Comparison of ENCODE assay signal across 8 mouse cellular contexts in the genomic region with DNA sequence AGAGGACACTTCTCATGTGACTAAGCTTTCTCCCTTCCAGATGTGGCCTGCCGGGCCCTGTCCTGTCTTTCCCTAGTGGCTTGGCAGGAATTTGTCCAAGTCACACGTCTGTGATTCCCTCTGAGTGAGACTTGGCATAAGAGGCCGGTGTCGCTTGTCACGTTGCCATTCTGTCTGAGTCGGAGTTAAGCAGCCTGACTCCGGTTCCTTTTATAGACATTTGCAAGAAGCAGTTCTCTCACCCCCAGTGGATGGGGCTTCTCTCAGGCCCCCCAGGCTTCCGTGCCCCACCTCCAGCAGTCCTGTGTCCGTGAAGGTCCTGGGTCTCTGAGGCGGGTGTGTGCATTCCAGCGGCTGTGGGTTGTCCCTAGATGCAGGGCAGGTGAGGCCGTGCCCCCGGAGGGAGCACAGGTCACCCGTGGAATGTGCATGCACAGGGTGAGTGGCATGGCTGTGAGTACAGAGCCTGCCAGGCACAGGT. TPM values are rescaled to one million over a fixed set of nuclear protein-coding genes. Genes with fewer than 3 reads are reported as not detected.
DNase-seq lines count a peak whose midpoint lies in the region; ATAC-seq and TF ChIP-seq lines count a peak whose summit lies in the region.

No protein-coding gene starts in this region.

- WGBS in forebrain, postnatal 0 days, result 25% methylated on average over 14 of the region's 14 CpGs
- WGBS in hindbrain, embryonic 12.5 days, result 37% methylated on average over 14 of the region's 14 CpGs
- WGBS in limb, embryonic 14.5 days, result 30% methylated on average over 14 of the region's 14 CpGs
- WGBS in neural tube, embryonic 12.5 days, result 55% methylated on average over 14 of the region's 14 CpGs

- H3K4me2 ChIP-seq in forebrain, postnatal 0 days (ENCODE audit: low read depth), result peak overlapping the region; percentile 73
- peak overlapping the region; percentile 82 for H3K4me2 ChIP-seq in hindbrain, embryonic 12.5 days (replicated peaks)
- peak overlapping the region; percentile 75 for H3K4me2 ChIP-seq in limb, embryonic 14.5 days (replicated peaks; ENCODE audit: low read depth, low read length, severe bottlenecking)
- H3K4me2 ChIP-seq in neural tube, embryonic 12.5 days (replicated peaks), result peak overlapping the region; percentile 88

- no peaks in the 10 kb centered on the region for H3K27me3 ChIP-seq in forebrain, postnatal 0 days (ENCODE audit: insufficient read depth, low read length)
- H3K27me3 ChIP-seq in hindbrain, embryonic 12.5 days, result no peaks in the 10 kb centered on the region
- H3K27me3 ChIP-seq in limb, embryonic 14.5 days (ENCODE audit: control insufficient read depth, insufficient read depth, low read length), result no peaks in the 10 kb centered on the region
- H3K27me3 ChIP-seq in neural tube, embryonic 12.5 days (replicated peaks), result no peaks in the 10 kb centered on the region

- H3K27ac ChIP-seq in forebrain, postnatal 0 days (ENCODE audit: low read depth, low read length), result peak overlapping the region; percentile 40; the same call in 1 of the 2 replicates
- no peak overlapping the region for H3K27ac ChIP-seq in hindbrain, embryonic 12.5 days
- no peak overlapping the region for H3K27ac ChIP-seq in limb, embryonic 14.5 days (replicated peaks; ENCODE audit: low read depth, low read length)
- H3K27ac ChIP-seq in neural tube, embryonic 12.5 days, result no peak overlapping the region

- peak overlapping the region; percentile 16 for H3K4me3 ChIP-seq in forebrain, postnatal 0 days (ENCODE audit: low read depth, low read length)
- peak overlapping the region; percentile 75; the same call in 1 of the 2 replicates for H3K4me3 ChIP-seq in hindbrain, embryonic 12.5 days
- peak overlapping the region; percentile 15; the same call in 1 of the 2 replicates for H3K4me3 ChIP-seq in limb, embryonic 14.5 days (replicated peaks; ENCODE audit: low read length)
- H3K4me3 ChIP-seq in neural tube, embryonic 12.5 days, result no peak overlapping the region; the same call in 1 of the 2 replicates

- H3K9me3 ChIP-seq in forebrain, postnatal 0 days (ENCODE audit: low read length), result no peaks in the 10 kb centered on the region
- H3K9me3 ChIP-seq in hindbrain, embryonic 12.5 days (replicated peaks), result no peaks in the 10 kb centered on the region
- no peaks in the 10 kb centered on the region for H3K9me3 ChIP-seq in limb, embryonic 14.5 days (ENCODE audit: control insufficient read depth, low read length)
- no peaks in the 10 kb centered on the region for H3K9me3 ChIP-seq in neural tube, embryonic 12.5 days

- peaks cover 36% of the 10 kb centered on the region for H3K4me1 ChIP-seq in forebrain, postnatal 0 days (ENCODE audit: insufficient read depth)
- peaks cover 52% of the 10 kb centered on the region for H3K4me1 ChIP-seq in hindbrain, embryonic 12.5 days
- peaks cover 41% of the 10 kb centered on the region for H3K4me1 ChIP-seq in limb, embryonic 14.5 days (ENCODE audit: control insufficient read depth, insufficient read depth, low read length)
- H3K4me1 ChIP-seq in neural tube, embryonic 12.5 days, result peaks cover 40% of the 10 kb centered on the region

- TF ChIP-seq CTCF in forebrain, postnatal 0 days (IDR thresholded peaks at IDR 0.05; ENCODE audit: low read depth), result no peak; the same call in 1 of the 2 replicates

- H3K9ac ChIP-seq in forebrain, postnatal 0 days, result peak overlapping the region; percentile 39
- peak overlapping the region; percentile 83 for H3K9ac ChIP-seq in hindbrain, embryonic 12.5 days
- peak overlapping the region; percentile 95 for H3K9ac ChIP-seq in limb, embryonic 14.5 days (ENCODE audit: low read depth, low read length, severe bottlenecking)
- H3K9ac ChIP-seq in neural tube, embryonic 12.5 days, result peak overlapping the region; percentile 96

- TF ChIP-seq POLR2A in limb, embryonic 14.5 days (IDR thresholded peaks at IDR 0.05; ENCODE audit: borderline replicate concordance, extremely low read depth, insufficient read depth, insufficient read length), result no peak

- no peaks in the 10 kb centered on the region for H3K36me3 ChIP-seq in forebrain, postnatal 0 days (ENCODE audit: insufficient read depth)
- H3K36me3 ChIP-seq in hindbrain, embryonic 12.5 days, result peaks cover 18% of the 10 kb centered on the region
- peaks cover 28% of the 10 kb centered on the region for H3K36me3 ChIP-seq in limb, embryonic 14.5 days (ENCODE audit: control insufficient read depth, insufficient read depth, low read length)
- peaks cover 15% of the 10 kb centered on the region for H3K36me3 ChIP-seq in neural tube, embryonic 12.5 days

- ATAC-seq in forebrain, postnatal 0 days, result no peak
- ATAC-seq in hindbrain, embryonic 12.5 days (ENCODE audit: low FRiP score), result no peak
- ATAC-seq in limb, embryonic 14.5 days (ENCODE audit: low FRiP score, low read depth), result no peak
- ATAC-seq in neural tube, embryonic 12.5 days (ENCODE audit: low FRiP score, low read depth), result no peak

- peak; percentile 71 for DNase-seq in 3134 (ENCODE audit: extremely low read depth, insufficient read length, low spot score)
- peak; percentile 83 for DNase-seq in adrenal gland, postnatal 14 days
- peak; percentile 52 for DNase-seq in forebrain, postnatal 0 days
- no peak for DNase-seq in limb, embryonic 14.5 days (ENCODE audit: low spot score)
- no peak for DNase-seq in MN1 (ENCODE audit: low spot score)
- DNase-seq in layer of hippocampus, adult 9-11 months, result no peak

RNA-seq across cellular contexts. Expression of a gene that starts 13.9 kb away (rescaled TPM):
- 123 and 128 TPM in 2 replicates for total RNA-seq in adrenal gland, postnatal 14 days (2021)
- 17.6 and 26.5 TPM in 2 replicates for total RNA-seq in forebrain, postnatal 0 days (2014; rRNA removed)
- polyA plus RNA-seq in forebrain, postnatal 0 days (2015; fragmentation: Nextera tagmentation; extraction: Ambion mirVana), result 138 and 151 TPM in 2 replicates
- 126 and 150 TPM in 2 replicates for polyA plus RNA-seq in hindbrain, embryonic 12.5 days (2016; fragmentation: Nextera tagmentation; extraction: Ambion mirVana)
- polyA plus RNA-seq in limb, embryonic 14.5 days (2012; rRNA removed), result 90.6 and 107 TPM in 2 replicates
- 119 and 131 TPM in 2 replicates for polyA plus RNA-seq in limb, embryonic 14.5 days (2014; fragmentation: Nextera tagmentation; extraction: Ambion mirVana)
- polyA plus RNA-seq in neural tube, embryonic 12.5 days (2016; fragmentation: Nextera tagmentation; extraction: Ambion mirVana), result 147 and 148 TPM in 2 replicates

RNA-seq across cellular contexts. Expression of a gene that starts 34.8 kb away (rescaled TPM):
- total RNA-seq in adrenal gland, postnatal 14 days (2021), result 79.1 and 89.2 TPM in 2 replicates
- total RNA-seq in forebrain, postnatal 0 days (2014; rRNA removed), result 55.9 and 57.7 TPM in 2 replicates
- 25.5 and 32.7 TPM in 2 replicates for polyA plus RNA-seq in forebrain, postnatal 0 days (2015; fragmentation: Nextera tagmentation; extraction: Ambion mirVana)
- 35.9 and 36.6 TPM in 2 replicates for polyA plus RNA-seq in hindbrain, embryonic 12.5 days (2016; fragmentation: Nextera tagmentation; extraction: Ambion mirVana)
- 34.7 and 39.7 TPM in 2 replicates for polyA plus RNA-seq in limb, embryonic 14.5 days (2012; rRNA removed)
- polyA plus RNA-seq in limb, embryonic 14.5 days (2014; fragmentation: Nextera tagmentation; extraction: Ambion mirVana), result 18.6 and 21.2 TPM in 2 replicates
- 35.5 and 36.4 TPM in 2 replicates for polyA plus RNA-seq in neural tube, embryonic 12.5 days (2016; fragmentation: Nextera tagmentation; extraction: Ambion mirVana)

Comparison
In these comparisons a context has a peak if more than half of its experiments do, and no peak if none do; other contexts are left out.
1. DNase-seq: peak in 3134 (single experiment), adrenal gland, postnatal 14 days (single experiment) and forebrain, postnatal 0 days (single experiment); none in limb, embryonic 14.5 days (single experiment), MN1 (single experiment) and layer of hippocampus, adult 9-11 months (single experiment).
2. H3K9ac ChIP-seq: peak in every context shown above with its lines; median percentile 96 in neural tube, embryonic 12.5 days; 95 in limb, embryonic 14.5 days; 83 in hindbrain, embryonic 12.5 days; 39 in forebrain, postnatal 0 days.
3. Peak in every context shown above with its lines, with median percentiles within 50 percentile points of each other: H3K4me2 ChIP-seq.